Mouse (Mus musculus) 416B (cell line): ENCODE measurements around the gene Katnb1.
A peak's percentile ranks its signal among the peaks of the same experiment; 100 is the strongest.

Experiments
- DNase-seq: peaks from one replicate; pipeline ENCODE4 v3.0.0; 2011; ENCODE audit warnings: low read depth

The Katnb1 gene

DNA sequence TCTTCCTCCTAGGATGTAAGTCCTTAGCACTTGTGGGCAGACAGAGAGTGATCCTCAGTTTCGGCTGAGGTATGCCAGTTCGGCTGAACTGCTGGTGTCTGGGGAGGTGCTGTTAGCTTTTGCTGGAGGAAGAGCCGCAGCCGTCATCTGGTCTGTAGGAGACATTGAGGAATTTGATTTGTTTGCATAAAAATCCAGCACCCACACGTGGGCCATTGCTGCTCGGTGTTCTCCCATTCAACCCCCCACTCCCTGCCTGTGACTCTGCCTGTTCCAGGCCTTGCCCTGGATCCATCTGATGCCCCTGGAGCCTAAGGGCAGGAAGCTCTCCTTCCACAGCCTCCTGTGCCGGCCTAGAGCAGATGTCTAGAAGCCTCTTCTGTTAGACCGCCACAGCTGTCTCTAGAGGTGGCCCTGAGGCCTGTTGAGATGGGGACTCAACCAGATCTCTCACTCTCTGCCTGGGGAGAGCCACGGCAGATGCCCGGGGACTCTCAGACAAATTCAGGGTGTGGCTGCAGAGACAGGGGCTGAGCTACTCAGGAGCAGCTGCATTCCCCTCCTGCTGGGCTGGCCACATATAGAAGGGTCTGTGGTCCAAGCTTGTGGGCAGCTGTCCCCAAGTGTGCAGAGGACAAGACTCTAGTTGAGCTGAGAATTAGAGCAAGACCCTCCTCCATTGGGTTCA is 3.9 kb downstream of the Katnb1 start:
- no peak for DNase-seq

DNA sequence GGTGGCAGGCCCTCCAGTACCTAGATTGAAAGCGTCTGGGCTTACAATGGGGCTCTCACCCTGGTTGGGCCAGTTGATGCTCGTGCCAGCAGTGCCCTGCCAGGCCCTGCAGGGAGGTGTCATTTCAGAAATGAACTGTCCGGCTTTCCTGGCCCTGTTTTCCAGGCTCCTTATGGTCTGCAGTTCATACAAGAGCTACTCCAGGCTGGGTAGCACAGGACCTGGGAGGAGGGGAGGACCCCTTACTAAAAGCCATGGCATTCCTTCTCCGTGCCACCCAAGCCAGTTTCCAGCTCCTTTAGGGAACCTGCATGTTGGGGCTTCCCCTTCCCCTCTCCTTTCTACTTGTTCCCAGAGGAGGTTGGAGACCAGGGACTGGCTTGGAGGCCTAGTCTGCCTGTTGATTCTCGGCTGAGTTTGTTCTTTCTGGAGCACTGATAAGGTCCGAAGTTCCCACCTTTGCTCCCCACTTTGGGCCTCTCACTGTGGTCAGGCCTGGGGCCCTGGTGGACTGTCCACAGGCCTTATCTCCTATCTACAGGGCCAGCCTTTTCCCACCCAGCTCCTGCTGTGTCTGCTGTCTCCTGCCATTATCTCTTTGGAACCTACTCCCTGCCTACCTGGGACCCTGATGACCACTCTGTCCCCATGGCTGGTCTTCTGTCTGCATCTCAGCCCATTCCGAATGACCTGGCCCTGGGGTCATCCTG is 4.6 kb downstream of the Katnb1 start:
- no peak for DNase-seq

DNA sequence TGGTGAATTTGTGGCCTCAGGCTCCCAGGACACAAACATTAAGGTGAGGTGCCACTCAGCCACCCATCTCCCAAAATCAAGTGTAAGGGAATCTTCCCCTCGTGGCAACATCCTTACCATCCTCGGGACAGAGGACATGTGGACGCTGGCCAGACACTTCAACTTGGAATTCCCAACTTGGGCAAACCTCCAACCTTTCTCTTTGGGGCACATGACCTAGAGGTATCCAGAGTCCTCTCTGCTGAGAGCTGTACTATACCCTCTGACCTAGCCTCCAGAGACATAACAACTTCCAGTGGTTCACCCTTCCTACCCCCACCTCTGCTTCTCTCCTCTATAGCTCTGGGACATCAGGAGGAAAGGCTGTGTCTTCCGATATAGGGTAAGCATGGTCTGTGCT is 12.6 kb downstream of the Katnb1 start:
- no peak for DNase-seq

DNA sequence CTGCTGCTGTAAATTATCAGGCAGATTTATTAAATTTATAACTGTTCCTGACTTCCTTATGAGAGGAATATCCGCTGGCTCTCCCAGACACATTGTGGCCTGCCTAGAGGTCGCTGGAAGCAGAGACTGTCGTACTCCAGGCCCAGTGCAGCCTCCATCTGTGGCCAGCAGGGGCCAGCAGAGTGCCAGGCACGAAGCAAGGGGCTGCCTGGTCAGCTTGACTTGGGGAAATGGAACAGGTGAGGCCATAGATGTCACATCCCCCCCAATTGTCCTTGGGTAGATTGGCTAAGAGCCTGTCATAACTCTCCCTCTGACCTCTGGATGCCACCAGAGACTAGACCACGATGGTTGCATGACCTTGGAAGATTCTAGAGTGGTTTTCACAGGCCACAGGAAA is 18.0 kb downstream of the Katnb1 start:
- DNase-seq, result peak; percentile 63

DNA sequence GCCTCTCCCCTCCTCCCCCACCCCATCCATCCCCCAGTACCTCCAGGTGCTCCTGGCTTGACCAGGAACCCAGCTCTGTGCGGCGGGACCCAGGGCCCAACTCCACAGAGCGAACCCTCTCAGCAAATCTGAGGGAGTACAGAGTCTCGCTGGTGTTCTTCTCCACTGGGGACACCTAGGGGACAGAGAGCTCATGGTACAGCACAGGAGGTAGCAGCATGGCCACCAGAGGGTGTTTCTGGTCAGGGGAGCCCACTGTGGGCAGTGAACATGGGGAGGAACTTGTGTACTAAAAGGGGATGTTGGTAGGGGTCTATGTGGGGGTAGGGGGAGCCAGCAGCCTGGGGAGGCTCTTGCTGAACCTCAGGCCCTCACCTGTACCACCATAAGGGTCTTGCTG is 21.0 kb downstream of the Katnb1 start:
- peak; percentile 25 for DNase-seq

DNA sequence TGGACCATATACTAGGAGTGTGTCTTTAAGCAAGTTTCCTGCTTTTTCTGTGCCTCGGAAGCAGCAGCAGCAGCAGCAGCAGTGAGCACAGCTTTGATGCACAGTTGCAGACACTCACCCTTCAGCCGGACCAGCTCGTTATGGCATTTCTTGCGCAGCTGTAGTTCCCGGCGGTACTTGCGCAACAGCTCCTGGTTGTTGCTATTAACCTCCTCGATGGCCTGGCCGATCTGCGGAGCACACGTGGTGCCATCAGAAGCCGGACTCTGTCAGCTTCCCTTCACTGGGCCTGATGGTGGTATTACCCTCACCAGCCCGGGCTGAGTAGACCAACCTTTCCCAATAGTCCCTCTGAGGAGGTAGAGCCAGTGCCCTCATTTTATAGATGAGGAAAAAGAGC is 26.3 kb downstream of the Katnb1 start:
- DNase-seq, result peak; percentile 34

DNA sequence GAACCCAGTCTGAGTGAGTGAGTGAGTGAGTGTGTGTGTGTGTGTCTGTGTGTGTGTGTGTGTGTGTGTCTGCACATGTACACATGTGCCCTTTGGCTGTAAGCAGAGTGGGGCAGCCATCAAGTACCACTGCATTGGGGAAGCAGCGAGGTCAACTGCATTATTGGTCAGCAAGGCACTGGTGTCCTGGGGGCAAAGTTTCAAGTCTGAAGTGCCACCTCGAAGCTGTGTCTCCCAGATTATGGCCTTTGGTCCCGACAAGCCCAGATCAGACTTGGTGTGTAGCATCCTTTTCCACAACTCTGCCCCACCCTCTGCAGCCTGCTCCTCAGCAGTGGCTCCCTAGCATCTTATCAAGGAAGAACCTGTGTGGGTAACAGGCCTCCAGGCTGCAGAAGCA is 31.6 kb downstream of the Katnb1 start:
- DNase-seq, result no peak

DNA sequence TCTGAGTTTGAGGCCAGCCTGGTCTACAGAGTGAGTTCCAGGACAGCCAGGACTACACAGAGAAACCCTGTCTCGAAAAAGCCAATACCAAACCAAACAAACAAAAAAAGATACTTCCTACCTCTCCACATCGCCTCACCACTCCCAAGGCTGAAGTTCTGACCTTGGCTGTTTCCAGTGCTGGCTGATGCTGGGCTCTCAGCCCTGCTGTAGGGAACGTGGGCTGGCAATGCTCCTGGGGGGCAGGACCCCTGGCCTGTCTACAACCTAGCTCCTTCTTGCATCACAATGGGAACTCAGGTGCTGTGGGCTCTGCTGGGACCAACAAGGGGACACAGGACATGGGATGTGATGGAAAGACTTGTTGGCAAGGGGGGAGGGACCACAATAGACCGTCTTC is 32.1 kb downstream of the Katnb1 start:
- DNase-seq, result no peak

DNA sequence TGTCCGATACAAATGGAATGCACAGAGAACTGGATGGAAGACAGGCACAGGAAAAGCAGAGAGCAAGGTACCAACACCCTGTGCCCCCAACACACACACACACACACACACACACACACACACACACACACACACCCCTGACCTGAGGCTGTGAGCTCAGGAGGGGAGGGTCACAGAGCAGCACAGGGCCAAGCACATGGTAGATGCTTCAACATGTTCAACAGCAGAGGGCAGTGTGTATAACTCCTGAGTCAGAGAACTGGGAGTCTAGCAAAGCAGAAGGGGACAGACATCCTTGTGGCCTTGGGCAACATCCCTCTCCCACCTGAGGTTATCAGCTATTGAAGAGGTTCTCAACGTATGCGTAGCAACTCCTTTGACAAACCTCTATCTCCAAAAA is 32.8 kb downstream of the Katnb1 start:
- peak; percentile 63 for DNase-seq

DNA sequence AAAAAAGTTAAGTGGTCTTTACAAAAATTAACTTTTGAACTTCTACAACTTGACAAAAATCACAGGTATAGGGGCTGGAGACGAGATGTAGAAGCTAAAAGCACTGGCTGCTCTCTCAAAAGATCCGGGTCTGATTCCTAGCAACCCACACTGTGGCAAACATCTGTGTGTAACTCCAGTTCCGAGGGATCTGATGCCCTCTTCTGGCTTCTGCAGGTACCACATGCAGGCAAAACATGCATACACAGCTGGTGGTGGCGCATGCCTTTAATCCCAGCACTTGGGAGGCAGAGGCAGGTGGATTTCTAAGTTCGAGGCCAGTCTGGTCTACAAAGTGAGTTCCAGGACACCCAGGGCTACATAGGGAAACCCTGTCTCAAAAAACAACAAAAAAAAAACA is 42.5 kb downstream of the Katnb1 start:
- no peak for DNase-seq

DNA sequence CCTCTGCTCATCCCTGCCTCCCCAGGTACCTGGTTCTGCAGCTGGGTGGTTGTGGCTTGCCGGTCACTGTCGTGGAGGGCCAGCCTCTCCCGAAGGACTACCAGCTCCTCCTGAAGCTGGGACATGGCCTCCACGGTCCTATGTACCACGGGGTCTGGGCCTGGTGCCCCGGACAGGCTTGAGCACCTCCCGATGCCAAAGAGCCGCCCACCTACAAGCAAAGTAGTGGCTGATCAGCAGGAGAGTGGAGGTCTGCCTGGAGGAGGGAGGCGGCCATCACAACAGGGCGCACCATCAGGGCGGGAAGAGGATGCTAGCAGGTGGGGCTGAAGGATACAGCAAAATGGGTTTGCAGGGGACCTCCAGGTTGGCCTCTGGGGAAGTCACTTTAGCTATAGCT is 45.5 kb downstream of the Katnb1 start:
- no peak for DNase-seq

DNA sequence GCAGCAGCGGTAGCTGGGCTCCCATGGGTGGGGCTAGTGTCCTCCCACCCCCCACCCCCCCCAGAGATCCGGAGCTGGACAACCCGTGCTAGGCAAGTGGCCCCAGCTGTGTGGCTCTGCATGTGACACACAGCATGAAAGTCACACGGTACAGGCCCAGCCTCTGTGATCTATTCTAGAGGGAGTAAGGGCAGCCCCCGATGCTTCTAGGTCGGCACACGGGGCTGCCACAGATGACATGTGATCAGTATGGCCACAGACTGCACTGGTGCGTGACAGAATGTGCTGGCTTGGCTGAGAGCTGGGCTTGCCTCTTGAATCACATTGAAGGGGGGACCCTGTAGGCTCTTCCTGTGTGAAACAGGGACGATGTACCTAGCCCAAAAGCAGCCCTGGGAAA is 46.7 kb downstream of the Katnb1 start:
- DNase-seq, result no peak

DNA sequence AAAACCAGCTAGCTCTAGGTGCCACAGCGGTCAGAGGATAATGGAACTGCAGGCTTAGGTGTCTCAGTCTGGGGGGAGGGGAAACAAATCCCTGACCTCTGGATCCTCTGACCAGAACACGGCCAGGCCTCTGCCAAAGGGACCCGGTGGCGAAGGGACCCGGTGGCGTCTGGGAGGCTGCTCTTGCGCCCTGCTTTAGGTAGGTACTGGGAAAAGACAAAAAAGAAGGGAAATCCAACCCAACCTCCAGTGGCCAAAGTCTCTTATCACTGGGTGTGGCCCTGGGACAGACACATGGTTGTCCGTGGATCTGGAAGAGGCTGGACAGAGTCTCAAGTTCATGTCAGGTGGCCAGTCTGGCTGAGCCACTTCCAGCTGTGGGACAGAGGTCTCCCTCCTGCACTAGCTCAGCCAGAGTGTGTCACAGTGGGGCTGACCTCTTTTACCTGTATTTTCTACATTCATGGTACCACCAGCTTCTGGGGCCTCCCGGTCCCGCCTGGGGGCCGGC is 47.8 kb downstream of the Katnb1 start:
- DNase-seq, result no peak

DNA sequence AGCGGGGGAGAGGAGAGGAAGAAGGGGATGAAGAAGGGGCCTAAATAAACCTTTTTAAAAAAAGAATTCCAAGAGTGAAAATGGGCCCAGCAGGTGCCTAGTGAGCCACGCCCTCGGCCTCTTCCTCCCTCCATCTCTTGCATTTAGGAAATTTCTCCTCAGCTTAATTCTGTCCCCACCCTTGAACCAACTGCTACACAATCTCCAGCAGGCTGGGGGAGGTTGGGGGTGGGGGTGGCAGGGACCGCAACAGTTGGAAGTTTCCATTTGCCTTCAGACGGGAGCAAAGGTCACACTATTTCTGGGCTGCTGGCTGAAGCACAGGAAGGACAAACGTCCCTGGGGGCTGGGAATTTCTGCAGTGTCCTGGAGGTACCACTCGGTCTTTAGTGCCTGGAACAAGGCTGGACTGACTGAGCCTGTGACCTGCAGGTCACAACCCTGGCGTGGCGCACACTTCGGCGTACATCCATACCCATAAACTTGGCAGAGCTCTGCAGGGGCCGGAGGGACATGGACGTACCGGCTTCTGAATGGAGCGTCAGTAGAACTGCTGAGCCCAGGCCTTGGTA is 50.1 kb downstream of the Katnb1 start:
- no peak for DNase-seq

DNA sequence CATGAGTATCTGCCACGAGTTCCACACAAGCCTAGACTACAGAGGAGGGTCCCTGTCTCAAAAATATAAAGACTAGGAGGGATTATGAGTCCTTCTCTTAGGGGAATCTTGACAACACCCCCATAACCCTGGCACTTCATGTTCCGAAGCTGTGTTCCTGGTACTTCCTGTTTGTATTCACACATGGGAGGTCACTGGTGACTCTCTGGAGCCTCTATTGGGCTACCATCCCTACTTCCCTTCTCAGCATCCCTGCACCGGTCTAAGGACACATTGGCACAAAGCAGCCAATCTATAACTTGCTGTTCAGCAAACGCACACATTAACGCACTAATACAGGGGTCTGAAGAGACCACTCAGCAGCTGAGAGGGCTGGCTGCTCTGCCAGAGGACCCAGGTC is 51.0 kb downstream of the Katnb1 start:
- DNase-seq, result no peak

DNA sequence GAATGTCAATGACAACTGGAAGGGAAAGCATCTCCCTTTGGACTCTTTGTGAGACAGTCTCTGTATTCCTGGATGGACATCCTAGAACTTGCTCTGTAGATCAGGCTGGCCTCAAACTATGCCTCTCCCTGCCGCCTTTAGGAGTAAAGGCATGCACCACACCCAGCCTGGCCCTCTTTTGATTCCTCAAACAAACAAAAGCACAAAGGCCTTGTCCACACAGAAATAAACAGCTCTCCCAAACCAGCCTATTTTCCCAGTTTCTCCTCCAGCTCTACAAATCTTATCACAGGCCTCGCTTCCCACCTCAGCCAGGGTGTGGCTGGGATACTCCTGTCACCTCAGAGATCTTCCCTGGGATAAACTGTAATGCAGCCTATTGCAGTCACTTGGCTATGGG is 53.2 kb downstream of the Katnb1 start:
- no peak for DNase-seq

DNA sequence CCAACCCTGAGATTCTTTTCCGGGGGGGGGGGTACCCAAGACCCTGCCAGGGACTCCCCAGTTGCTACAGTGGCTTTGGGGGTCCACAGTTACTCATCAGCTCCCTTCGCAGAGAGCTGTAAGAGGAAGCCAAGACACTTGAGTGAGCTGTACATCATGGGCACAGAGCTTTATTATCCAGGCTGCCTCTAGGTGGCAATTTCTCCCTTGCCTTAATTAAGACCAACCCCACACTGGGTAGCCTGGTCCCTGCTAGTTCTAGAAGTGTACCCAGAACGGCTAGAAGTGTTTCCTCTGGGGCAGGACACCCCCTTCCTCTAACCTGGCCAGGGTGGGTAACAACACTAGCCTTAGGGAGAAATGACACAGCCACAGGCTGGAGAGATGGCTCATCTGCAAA is 54.3 kb downstream of the Katnb1 start:
- peak; percentile 52 for DNase-seq

DNA sequence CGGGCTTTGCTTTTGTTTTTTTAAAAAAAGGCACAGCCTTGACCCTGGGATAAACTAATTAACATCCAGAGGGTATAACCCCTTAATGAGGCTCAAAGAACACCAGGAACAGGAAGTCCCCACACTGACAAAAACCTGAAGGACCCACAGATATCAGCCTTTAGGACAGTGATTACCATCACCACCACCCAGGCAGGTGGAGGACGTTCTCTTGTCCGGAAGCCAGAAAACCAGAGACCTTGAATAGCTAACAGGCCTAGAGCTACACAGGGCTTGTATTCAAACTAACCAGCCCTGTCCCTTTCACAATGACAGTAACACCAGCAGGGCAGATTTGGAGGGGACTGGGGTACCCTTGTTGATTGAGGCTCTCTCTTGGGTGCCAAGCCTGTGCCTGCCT is 55.2 kb downstream of the Katnb1 start:
- no peak for DNase-seq

DNA sequence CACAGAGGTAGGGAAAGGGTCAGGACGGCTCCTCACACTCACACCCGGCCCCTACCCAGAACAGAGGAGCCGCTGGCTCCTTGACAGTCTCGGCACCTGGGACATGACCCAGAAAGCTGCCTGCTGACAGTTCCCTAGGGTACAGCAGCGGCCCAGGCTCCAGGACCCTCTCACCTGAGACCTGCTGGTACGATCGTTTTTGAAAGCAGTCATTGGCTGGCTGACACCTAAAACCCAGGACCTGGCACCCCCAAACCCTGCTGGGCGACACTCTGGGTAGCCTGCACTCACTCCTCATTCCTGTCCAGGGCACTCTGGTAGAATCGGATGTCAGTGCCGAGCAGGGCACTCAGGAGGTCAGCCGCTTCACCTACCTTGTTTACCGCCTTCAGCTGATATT is 56.2 kb downstream of the Katnb1 start:
- no peak for DNase-seq

DNA sequence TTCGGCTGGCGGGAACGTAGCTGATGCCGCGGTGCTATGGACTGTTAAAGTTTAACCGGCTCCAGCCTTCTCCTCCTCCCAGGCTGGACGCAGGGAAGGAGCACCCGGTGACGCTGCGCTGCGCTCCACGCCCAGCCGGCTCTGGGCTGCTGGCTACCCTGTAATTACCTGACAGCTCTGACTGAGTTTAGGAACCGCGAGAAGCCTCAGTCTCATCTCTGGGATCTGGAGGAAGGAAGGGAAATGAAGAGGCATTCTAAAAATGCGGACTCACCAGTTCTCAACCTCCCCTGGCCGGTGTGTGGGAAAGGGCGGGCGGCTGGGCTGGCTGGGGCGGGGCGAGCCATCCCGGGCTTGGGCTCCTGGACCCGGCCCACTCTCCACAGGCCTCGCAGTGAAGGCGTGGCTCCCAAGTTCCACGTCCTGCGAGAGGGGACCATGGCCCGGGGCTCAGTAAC is 56.7 kb downstream of the Katnb1 start:
- no peak for DNase-seq

DNA sequence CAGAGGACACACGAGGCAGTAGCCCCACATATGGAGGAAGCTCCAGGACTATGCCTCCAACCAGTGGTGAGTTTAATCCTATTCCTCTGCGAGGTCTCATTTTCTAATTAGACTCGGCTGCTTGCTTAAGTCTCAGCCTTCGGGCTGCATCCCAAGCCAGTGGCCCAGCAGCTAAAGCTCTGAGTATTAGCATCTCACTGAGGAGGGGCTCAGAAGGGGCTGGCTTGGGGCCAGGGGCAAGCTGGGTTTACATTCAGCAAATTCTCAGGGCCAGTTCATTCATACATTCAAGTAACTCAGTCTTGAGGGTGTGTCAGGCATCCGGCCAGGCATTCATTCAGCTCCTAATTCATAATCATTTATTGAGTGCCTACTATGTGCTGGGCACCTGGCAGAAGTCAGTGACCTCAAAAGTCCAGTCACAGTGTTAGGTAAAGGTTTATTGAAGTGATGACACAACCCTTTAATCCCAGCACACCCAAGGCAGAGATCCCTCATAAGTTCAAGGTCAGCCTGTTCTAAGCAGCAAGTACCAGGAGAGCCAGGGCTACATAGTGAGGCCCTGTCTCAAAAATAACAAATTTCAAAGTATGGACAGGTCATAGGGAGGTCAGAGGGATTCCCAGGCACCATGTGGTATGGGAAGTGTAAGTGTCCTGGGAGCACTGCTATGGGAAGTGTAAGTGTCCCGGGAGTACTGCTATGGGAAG is 57.5 kb downstream of the Katnb1 start:
- no peak for DNase-seq

DNA sequence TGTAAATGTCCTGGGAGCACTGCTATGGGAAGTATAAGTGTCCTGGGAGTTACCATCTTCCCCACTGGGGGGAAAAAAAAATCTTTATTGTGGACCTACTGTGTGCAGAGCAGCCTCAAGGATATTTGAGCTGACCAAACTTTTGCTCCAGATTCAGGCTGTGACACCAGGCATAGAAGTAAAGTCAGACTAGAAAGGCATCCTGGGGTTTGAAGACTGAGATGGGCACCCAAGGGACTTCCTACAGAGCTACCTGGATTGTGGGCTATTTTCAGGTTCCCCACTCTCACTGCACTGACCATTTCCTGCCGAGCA is 58.0 kb downstream of the Katnb1 start:
- no peak for DNase-seq

DNA sequence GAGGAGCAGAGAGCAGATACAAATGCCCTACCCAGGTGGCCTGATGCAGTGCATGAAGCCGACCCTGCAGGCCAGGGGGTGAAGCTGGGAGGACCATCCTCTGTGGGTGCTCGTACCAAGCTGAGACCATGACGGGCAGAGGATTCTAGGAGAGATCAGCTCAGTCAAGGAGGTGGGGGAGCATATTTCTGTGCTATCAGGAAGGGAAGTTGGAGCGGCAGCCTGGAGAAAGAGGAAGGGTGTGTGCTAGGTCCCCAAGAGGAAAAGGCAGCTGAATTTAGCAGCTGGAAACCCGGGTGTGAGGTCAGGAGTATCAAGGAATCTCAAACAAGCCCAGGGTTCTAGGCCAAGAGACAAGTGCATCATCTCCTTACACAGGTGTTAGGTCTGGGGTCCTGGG is 59.6 kb downstream of the Katnb1 start:
- no peak for DNase-seq
